In genomic region chr12:57230192-57230706, GRCm38 (mm10) we compare ENCODE assay signal across 8 mouse cellular contexts. TPM values are rescaled to one million over a fixed set of nuclear protein-coding genes. Genes with fewer than 3 reads are reported as not detected.
A peak's percentile ranks its signal among the peaks of the same experiment; 100 is the strongest.
DNase-seq lines count a peak whose midpoint lies in the region; ATAC-seq and TF ChIP-seq lines count a peak whose summit lies in the region.

Gene Prps1l3, plus strand, starts transcription at chr12:57230412.
Gene Mipol1, plus strand, starts transcription at chr12:57230427.

- no peaks in the 10 kb centered on the region for H3K9me3 ChIP-seq in heart, embryonic 11.5 days (replicated peaks; ENCODE audit: control insufficient read depth, low read length)
- H3K9me3 ChIP-seq in kidney, embryonic 16.5 days (ENCODE audit: low read length), result no peaks in the 10 kb centered on the region

- peak within 1 kb of the TSS; percentile 93 for H3K9ac ChIP-seq in heart, embryonic 11.5 days (ENCODE audit: low read depth, low read length)
- peak within 1 kb of the TSS; percentile 91 for H3K9ac ChIP-seq in kidney, embryonic 16.5 days (replicated peaks; ENCODE audit: low read length)
- peak within 1 kb of the TSS; percentile 86 for H3K9ac ChIP-seq in liver, adult 2 months (ENCODE audit: low read depth, low read length)

- peak within 1 kb of the TSS; percentile 70 for H3ac ChIP-seq in myocyte (ENCODE audit: control insufficient read depth, insufficient read length)

- peaks cover 5% of the 10 kb centered on the region; the same call in 1 of the 2 replicates for H3K4me1 ChIP-seq in heart, embryonic 11.5 days (ENCODE audit: control insufficient read depth, insufficient read depth, low read length)
- H3K4me1 ChIP-seq in kidney, embryonic 16.5 days (ENCODE audit: insufficient read depth, low read length), result 0 out of 2 replicates have a peak, but pooled peaks cover 8% of the 10 kb centered on the region
- peaks cover 4% of the 10 kb centered on the region; the same call in 1 of the 2 replicates for H3K4me1 ChIP-seq in liver, adult 2 months (ENCODE audit: control insufficient read depth, insufficient read depth, low read length)

- no peaks in the 10 kb centered on the region for H3K27me3 ChIP-seq in heart, embryonic 11.5 days (ENCODE audit: control insufficient read depth, insufficient read depth, low read length)
- H3K27me3 ChIP-seq in kidney, embryonic 16.5 days (ENCODE audit: insufficient read depth, low read length), result no peaks in the 10 kb centered on the region
- H3K27me3 ChIP-seq in liver, adult 2 months (ENCODE audit: control insufficient read depth, insufficient read depth, low read length), result no peaks in the 10 kb centered on the region
- no peaks in the 10 kb centered on the region for H3K27me3 ChIP-seq in myocyte (ENCODE audit: control insufficient read depth, insufficient read depth, insufficient read length)
- no peaks in the 10 kb centered on the region for H3K27me3 ChIP-seq in splenic B cell, adult 2 months (ENCODE audit: control insufficient read depth, insufficient read depth, low read length, poor library complexity, severe bottlenecking)

- DNase-seq in B cell, adult 2 months, result peak; percentile 86 to 88
- DNase-seq in brain, adult 2 months (ENCODE audit: low read depth, low spot score), result peak; percentile 97
- DNase-seq in liver, adult 2 months (ENCODE audit: extremely low read depth, low read depth, low spot score), result peak; percentile 80
- peak; percentile 96 for DNase-seq in splenic B cell, adult 2 months (ENCODE audit: low read depth, low spot score)

- H3K79me2 ChIP-seq in liver, adult 2 months (ENCODE audit: control insufficient read depth, insufficient read depth, low read length), result no peaks in the 10 kb centered on the region; the same call in 1 of the 2 replicates
- H3K79me2 ChIP-seq in myocyte (ENCODE audit: control insufficient read depth, insufficient read depth), result peaks cover 46% of the 10 kb centered on the region

- peak; percentile 52; the same call in 1 of the 2 replicates for TF ChIP-seq POLR2A in liver, adult 2 months (IDR thresholded peaks at IDR 0.05; ENCODE audit: extremely low read depth, insufficient read depth, low read length)
- TF ChIP-seq POLR2A in myocyte (IDR thresholded peaks at IDR 0.05; ENCODE audit: insufficient read length, low read depth), result peak; percentile 75

- no peaks in the 10 kb centered on the region for H3K36me3 ChIP-seq in heart, embryonic 11.5 days (ENCODE audit: control insufficient read depth, insufficient read depth, low read length)
- H3K36me3 ChIP-seq in kidney, embryonic 16.5 days (ENCODE audit: insufficient read depth, low read length), result 0 out of 2 replicates have a peak, but pooled peaks cover 2% of the 10 kb centered on the region
- no peaks in the 10 kb centered on the region for H3K36me3 ChIP-seq in liver, adult 2 months (ENCODE audit: control insufficient read depth, insufficient read depth, low read length)
- no peaks in the 10 kb centered on the region for H3K36me3 ChIP-seq in myocyte (ENCODE audit: control insufficient read depth, insufficient read depth)
- no peaks in the 10 kb centered on the region for H3K36me3 ChIP-seq in splenic B cell, adult 2 months (ENCODE audit: control insufficient read depth, insufficient read depth, low read length, poor library complexity, severe bottlenecking)

- WGBS in heart, embryonic 11.5 days (ENCODE audit: insufficient replicate concordance), result under 1% methylated on average over 58 of the region's 58 CpGs
- under 1% methylated on average over 58 of the region's 58 CpGs for WGBS in kidney, embryonic 16.5 days
- 1% methylated on average over 58 of the region's 58 CpGs for WGBS in liver, adult 2 months

- peak within 1 kb of the TSS; percentile 74 for H3K4me2 ChIP-seq in heart, embryonic 11.5 days
- H3K4me2 ChIP-seq in kidney, embryonic 16.5 days (replicated peaks; ENCODE audit: low read depth, low read length), result peak within 1 kb of the TSS; percentile 65
- H3K4me2 ChIP-seq in myocyte (ENCODE audit: low read depth), result peak within 1 kb of the TSS; percentile 98

- TF ChIP-seq CTCF in liver, adult 2 months (IDR thresholded peaks at IDR 0.05; ENCODE audit: low read depth, low read length), result no peak

- peak; percentile 93 for ATAC-seq in erythroblast, adult 5-6 weeks (replicated peaks; ENCODE audit: low FRiP score, poor library complexity, severe bottlenecking)
- peak; percentile 95 for ATAC-seq in heart, embryonic 11.5 days (replicated peaks; ENCODE audit: insufficient number of reproducible peaks, low FRiP score, low TSS enrichment)
- peak; percentile 98 for ATAC-seq in kidney, embryonic 16.5 days (ENCODE audit: low FRiP score, low TSS enrichment)

- H3K4me3 ChIP-seq in heart, embryonic 11.5 days (ENCODE audit: low read depth, low read length), result peak within 1 kb of the TSS; percentile 76
- H3K4me3 ChIP-seq in kidney, embryonic 16.5 days (ENCODE audit: low read length), result peak within 1 kb of the TSS; percentile 79
- H3K4me3 ChIP-seq in liver, adult 2 months (ENCODE audit: insufficient read depth, low read depth, low read length), result peak within 1 kb of the TSS; percentile 83
- peak within 1 kb of the TSS; percentile 64 for H3K4me3 ChIP-seq in myocyte

- peak within 1 kb of the TSS; percentile 92 for H3K27ac ChIP-seq in heart, embryonic 11.5 days (ENCODE audit: low read depth, low read length)
- H3K27ac ChIP-seq in kidney, embryonic 16.5 days (ENCODE audit: low read length), result peak within 1 kb of the TSS; percentile 93
- peak within 1 kb of the TSS; percentile 86 for H3K27ac ChIP-seq in liver, adult 2 months (replicated peaks; ENCODE audit: insufficient read depth, low read depth, low read length)

TF ChIP-seq in myocyte, 11 proteins besides CTCF, POLR2A, EP300 and RAD21:
- peak; percentile 72 for TF ChIP-seq POLR2AphosphoS2 (IDR thresholded peaks at IDR 0.05; ENCODE audit: insufficient read length, low read depth)
- peak; percentile 44 for TF ChIP-seq SRF (IDR thresholded peaks at IDR 0.05; ENCODE audit: control insufficient read depth, insufficient read length, low read depth)
- TF ChIP-seq USF1 (IDR thresholded peaks at IDR 0.05; ENCODE audit: low read depth), result no peak
- no peak for TF ChIP-seq CEBPB (IDR thresholded peaks at IDR 0.05; ENCODE audit: insufficient read depth, poor library complexity, severe bottlenecking)
- no peak for TF ChIP-seq MAX (IDR thresholded peaks at IDR 0.05; ENCODE audit: low read depth)
- peak in 1 of 3 experiments; percentile 16 for TF ChIP-seq MYOG (IDR thresholded peaks at IDR 0.05; ENCODE audit: control insufficient read depth in 1 of 3, insufficient read depth in 1 of 3, insufficient read length in 2 of 3, low read depth in 2 of 3)
- no peak for TF ChIP-seq REST (IDR thresholded peaks at IDR 0.05; ENCODE audit: insufficient read depth, insufficient read length)
- TF ChIP-seq TCF3 (IDR thresholded peaks at IDR 0.05; ENCODE audit: insufficient read length, low read depth), result no peak
- TF ChIP-seq MYOD1 (IDR thresholded peaks at IDR 0.05; ENCODE audit: control insufficient read depth in 1 of 3, insufficient read length in 2 of 3, low read depth in 2 of 3), result no peak
- TF ChIP-seq TCF12 (IDR thresholded peaks at IDR 0.05; ENCODE audit: insufficient read depth, poor library complexity, severe bottlenecking), result no peak
- peak; percentile 28 for TF ChIP-seq E2F4 (IDR thresholded peaks at IDR 0.05; ENCODE audit: insufficient read depth)

RNA-seq across cellular contexts. Expression of gene Prps1l3, which starts in this region (rescaled TPM):
- 10.6 and 15.9 TPM in 2 replicates for total RNA-seq in erythroblast, adult 5-6 weeks (2015; ENCODE audit: low replicate concordance)
- total RNA-seq in erythroblast, adult 5-6 weeks (2017; ENCODE audit: low replicate concordance), result 16.3 and 20.1 TPM in 2 replicates
- 47.3 and 50.7 TPM in 2 replicates for polyA plus RNA-seq in heart, embryonic 11.5 days (2014; fragmentation: Nextera tagmentation; extraction: Ambion mirVana)
- polyA plus RNA-seq in kidney, embryonic 16.5 days (2015; fragmentation: Nextera tagmentation; extraction: Ambion mirVana), result 81.7 and 86.3 TPM in 2 replicates
- total RNA-seq in liver, adult 2 months (2014; rRNA removed), result 40.1 and 41.1 TPM in 2 replicates
- 13.2 and 17.5 TPM in 2 replicates for polyA plus RNA-seq in liver, adult 2 months (2012; rRNA removed)
- polyA plus RNA-seq in myocyte (2012; fragmentation: generic; extraction: Trizol), result 10.5 TPM

RNA-seq across cellular contexts. Expression of gene Mipol1, which starts in this region (rescaled TPM):
- total RNA-seq in erythroblast, adult 5-6 weeks (2015; ENCODE audit: low replicate concordance), result 0.63 TPM in 1 of 2 replicates, not detected in the other
- 0.60 and 0.98 TPM in 2 replicates for total RNA-seq in erythroblast, adult 5-6 weeks (2017; ENCODE audit: low replicate concordance)
- 8.7 and 9.9 TPM in 2 replicates for polyA plus RNA-seq in heart, embryonic 11.5 days (2014; fragmentation: Nextera tagmentation; extraction: Ambion mirVana)
- polyA plus RNA-seq in kidney, embryonic 16.5 days (2015; fragmentation: Nextera tagmentation; extraction: Ambion mirVana), result 13.0 and 14.0 TPM in 2 replicates
- total RNA-seq in liver, adult 2 months (2014; rRNA removed), result 4.8 and 6.7 TPM in 2 replicates
- polyA plus RNA-seq in liver, adult 2 months (2012; rRNA removed), result 0.77 and 0.97 TPM in 2 replicates
- 1.6 TPM for polyA plus RNA-seq in myocyte (2012; fragmentation: generic; extraction: Trizol)

Comparison
In these comparisons a context has a peak if more than half of its experiments do, and no peak if none do; other contexts are left out.
1. Peak in every context shown above with its lines: DNase-seq, ATAC-seq, H3K4me3 ChIP-seq and H3K27ac ChIP-seq.